Mouse (Mus musculus) hindbrain, embryonic 12.5 days (tissue): ENCODE measurements around the gene Rab11a. TPM values are rescaled to one million over a fixed set of nuclear protein-coding genes. Genes with fewer than 3 reads are reported as not detected.
A peak's percentile ranks its signal among the peaks of the same experiment; 100 is the strongest.

Source experiments
- ATAC-seq: fragments of 200-750 bp; cut with Nextera tagmentation; 2 replicates; pipeline ENCODE4 v1.8.0; 2017; ENCODE audit warnings: moderate TSS enrichment; ENCODE audit not compliant: low FRiP score
- H3K27ac ChIP-seq: fragments of 300-500 bp; sonication (generic); 2 replicates; pipeline ENCODE4 v1.5.1; 2016; ENCODE audit warnings: mild to moderate bottlenecking
- H3K27me3 ChIP-seq: fragments of 300-500 bp; sonication (generic); 2 replicates; pipeline ENCODE4 v1.6.1; 2016; ENCODE audit warnings: mild to moderate bottlenecking
- H3K36me3 ChIP-seq: fragments of 300-500 bp; sonication (generic); 2 replicates; pipeline ENCODE4 v1.6.1; 2016; ENCODE audit warnings: mild to moderate bottlenecking
- H3K4me1 ChIP-seq: fragments of 300-500 bp; sonication (generic); 2 replicates; pipeline ENCODE4 v1.6.1; 2016
- H3K4me2 ChIP-seq: fragments of 300-500 bp; sonication (generic); replicated peaks from 2 replicates; pipeline ENCODE4 v1.6.1; 2016; ENCODE audit warnings: mild to moderate bottlenecking
- H3K4me3 ChIP-seq: fragments of 300-500 bp; sonication (generic); 2 replicates; pipeline ENCODE4 v1.5.1; 2016; ENCODE audit warnings: mild to moderate bottlenecking
- H3K9ac ChIP-seq: fragments of 300-500 bp; sonication (generic); 2 replicates; pipeline ENCODE4 v1.6.1; 2016; ENCODE audit warnings: mild to moderate bottlenecking, moderate library complexity
- H3K9me3 ChIP-seq: fragments of 300-500 bp; sonication (generic); replicated peaks from 2 replicates; pipeline ENCODE4 v1.6.1; 2016; ENCODE audit warnings: mild to moderate bottlenecking
- WGBS: fragments of 180-500 bp; shearing (Covaris S2); methylation state at CpG from one replicate; pipeline ENCODE4 v1.1.7; 2016; 5-methylcytosine and 5-hydroxymethylcytosine counted together
- polyA plus RNA-seq: library from polyadenylated mRNA; unstranded; fragments of >200 nt; fragmentation: Nextera tagmentation; extraction: Ambion mirVana; gene quantifications from 2 replicates; pipeline ENCODE4 v1.2.1, GENCODE M21; 2016

The Rab11a gene
- polyA plus RNA-seq, 1 experiment from 2014 or later: 297 TPM

GRCm38 (mm10) chr9:64771236-64771635 is 33.7 kb upstream of the Rab11a start:
- no peaks in the 10 kb centered on the region for H3K9me3 ChIP-seq
- H3K9ac ChIP-seq: no peak overlapping the region
- H3K4me3 ChIP-seq: no peak overlapping the region
- H3K4me1 ChIP-seq: peaks cover 17% of the 10 kb centered on the region
- peak overlapping the region; percentile 4; the same call in 1 of the 2 replicates for H3K27ac ChIP-seq
- H3K36me3 ChIP-seq: no peaks in the 10 kb centered on the region
- H3K27me3 ChIP-seq: no peaks in the 10 kb centered on the region
- ATAC-seq: no peak
- 60% methylated on average over 5 of the region's 5 CpGs for WGBS
- H3K4me2 ChIP-seq: no peak overlapping the region

- Histone ChIP-seq H3K27me3 (no peaks in the 10 kb centered on the region), H3K4me1 (peaks cover 17% of the 10 kb centered on the region), H3K27ac (no peak overlapping the region), H3K4me3 (no peak overlapping the region), H3K4me2 (no peak overlapping the region), H3K36me3 (no peaks in the 10 kb centered on the region), H3K9ac (no peak overlapping the region), H3K9me3 (no peaks in the 10 kb centered on the region)
- ATAC-seq: no peak
- WGBS: 88% methylated on average over 5 of the region's 5 CpGs
These were observed 32.9 kb upstream of the Rab11a start for GRCm38 (mm10) chr9:64770411-64770849.

GRCm38 (mm10) chr9:64769911-64770310 is 32.4 kb upstream of the Rab11a start:
- H3K36me3 ChIP-seq: no peaks in the 10 kb centered on the region
- H3K27ac ChIP-seq: no peak overlapping the region
- no peak for ATAC-seq
- H3K9ac ChIP-seq: no peak overlapping the region
- no peaks in the 10 kb centered on the region for H3K9me3 ChIP-seq
- no peak overlapping the region for H3K4me2 ChIP-seq
- no peaks in the 10 kb centered on the region for H3K27me3 ChIP-seq
- no peak overlapping the region for H3K4me3 ChIP-seq
- H3K4me1 ChIP-seq: peaks cover 14% of the 10 kb centered on the region
- 88% methylated on average over 6 of the region's 6 CpGs for WGBS

GRCm38 (mm10) chr9:64769066-64769695 is 31.6 kb upstream of the Rab11a start:
- 48% methylated on average over 9 of the region's 9 CpGs for WGBS

GRCm38 (mm10) chr9:64767796-64768195 is 30.2 kb upstream of the Rab11a start:
- 59% methylated on average over 1 of the region's 1 CpGs for WGBS
- Histone ChIP-seq H3K27ac (no peak overlapping the region), H3K4me2 (no peak overlapping the region), H3K4me3 (no peak overlapping the region), H3K27me3 (no peaks in the 10 kb centered on the region), H3K9ac (no peak overlapping the region), H3K4me1 (peaks cover 4% of the 10 kb centered on the region; the same call in 1 of the 2 replicates), H3K36me3 (no peaks in the 10 kb centered on the region), H3K9me3 (no peaks in the 10 kb centered on the region)
- no peak for ATAC-seq

More at GRCm38 (mm10) chr9:64769066-64769695, 31.6 kb upstream of the Rab11a start:
- Histone ChIP-seq H3K9ac (no peak overlapping the region), H3K27ac (no peak overlapping the region), H3K27me3 (no peaks in the 10 kb centered on the region), H3K4me1 (peaks cover 7% of the 10 kb centered on the region; the same call in 1 of the 2 replicates), H3K36me3 (no peaks in the 10 kb centered on the region), H3K4me2 (no peak overlapping the region), H3K4me3 (no peak overlapping the region), H3K9me3 (no peaks in the 10 kb centered on the region)
- no peak for ATAC-seq

GRCm38 (mm10) chr9:64766136-64766535 is 28.6 kb upstream of the Rab11a start:
- Histone ChIP-seq H3K9me3 (no peaks in the 10 kb centered on the region), H3K27me3 (no peaks in the 10 kb centered on the region), H3K4me3 (no peak overlapping the region), H3K9ac (no peak overlapping the region), H3K4me1 (peaks cover 3% of the 10 kb centered on the region; the same call in 1 of the 2 replicates), H3K36me3 (no peaks in the 10 kb centered on the region), H3K27ac (no peak overlapping the region), H3K4me2 (no peak overlapping the region)
- no peak for ATAC-seq
- 92% methylated on average over 3 of the region's 3 CpGs for WGBS

- no peak overlapping the region; the same call in 1 of the 2 replicates for H3K9ac ChIP-seq
- no peaks in the 10 kb centered on the region for H3K4me1 ChIP-seq
- H3K4me3 ChIP-seq: no peak overlapping the region
- no peaks in the 10 kb centered on the region for H3K27me3 ChIP-seq
- H3K36me3 ChIP-seq: no peaks in the 10 kb centered on the region
- H3K9me3 ChIP-seq: no peaks in the 10 kb centered on the region
- H3K4me2 ChIP-seq: no peak overlapping the region
- WGBS: 96% methylated on average over 2 of the region's 2 CpGs
- no peak for ATAC-seq
- no peak overlapping the region for H3K27ac ChIP-seq
These were observed 27.3 kb upstream of the Rab11a start for GRCm38 (mm10) chr9:64764824-64765223.

GRCm38 (mm10) chr9:64758052-64758451 is 20.5 kb upstream of the Rab11a start:
- no peaks in the 10 kb centered on the region for H3K9me3 ChIP-seq
- H3K27ac ChIP-seq: no peak overlapping the region
- no peaks in the 10 kb centered on the region for H3K4me1 ChIP-seq
- ATAC-seq: no peak
- no peak overlapping the region for H3K4me3 ChIP-seq
- H3K4me2 ChIP-seq: no peak overlapping the region
- no peaks in the 10 kb centered on the region for H3K27me3 ChIP-seq
- 68% methylated on average over 14 of the region's 14 CpGs for WGBS
- no peak overlapping the region for H3K9ac ChIP-seq
- no peaks in the 10 kb centered on the region for H3K36me3 ChIP-seq

- ATAC-seq: no peak
- Histone ChIP-seq H3K27me3 (no peaks in the 10 kb centered on the region), H3K4me1 (no peaks in the 10 kb centered on the region), H3K4me2 (no peak overlapping the region), H3K27ac (no peak overlapping the region), H3K36me3 (no peaks in the 10 kb centered on the region), H3K4me3 (no peak overlapping the region), H3K9me3 (no peaks in the 10 kb centered on the region), H3K9ac (no peak overlapping the region)
- WGBS: 91% methylated on average over 5 of the region's 5 CpGs
These were observed 15.0 kb upstream of the Rab11a start for GRCm38 (mm10) chr9:64752575-64752974.

- no peak overlapping the region for H3K9ac ChIP-seq
- no peak overlapping the region for H3K4me3 ChIP-seq
- ATAC-seq: no peak
- H3K4me1 ChIP-seq: no peaks in the 10 kb centered on the region
- H3K27me3 ChIP-seq: no peaks in the 10 kb centered on the region
- no peak overlapping the region for H3K27ac ChIP-seq
- no peaks in the 10 kb centered on the region for H3K9me3 ChIP-seq
- 85% methylated on average over 6 of the region's 6 CpGs for WGBS
- no peak overlapping the region for H3K4me2 ChIP-seq
- H3K36me3 ChIP-seq: no peaks in the 10 kb centered on the region
These were observed 11.8 kb upstream of the Rab11a start for GRCm38 (mm10) chr9:64749314-64749713.

- 81% methylated on average over 4 of the region's 4 CpGs for WGBS
- Histone ChIP-seq H3K27me3 (no peaks in the 10 kb centered on the region), H3K9ac (no peak overlapping the region), H3K4me2 (no peak overlapping the region), H3K4me1 (no peaks in the 10 kb centered on the region), H3K9me3 (no peaks in the 10 kb centered on the region), H3K27ac (no peak overlapping the region), H3K36me3 (no peaks in the 10 kb centered on the region), H3K4me3 (no peak overlapping the region)
- no peak for ATAC-seq
These were observed 10.2 kb upstream of the Rab11a start for GRCm38 (mm10) chr9:64747735-64748134.

GRCm38 (mm10) chr9:64742453-64742852 is 4.9 kb upstream of the Rab11a start:
- no peaks in the 10 kb centered on the region for H3K36me3 ChIP-seq
- WGBS: 77% methylated on average over 1 of the region's 1 CpGs
- H3K4me1 ChIP-seq: no peaks in the 10 kb centered on the region
- H3K9ac ChIP-seq: no peak overlapping the region
- H3K27ac ChIP-seq: no peak overlapping the region
- no peaks in the 10 kb centered on the region for H3K9me3 ChIP-seq
- no peak overlapping the region for H3K4me3 ChIP-seq
- H3K27me3 ChIP-seq: no peaks in the 10 kb centered on the region
- no peak overlapping the region for H3K4me2 ChIP-seq
- ATAC-seq: no peak

- Histone ChIP-seq H3K36me3 (no peaks in the 10 kb centered on the region), H3K4me1 (peaks cover 7% of the 10 kb centered on the region), H3K4me3 (no peak overlapping the region), H3K9ac (no peak overlapping the region), H3K27me3 (no peaks in the 10 kb centered on the region), H3K4me2 (no peak overlapping the region), H3K27ac (no peak overlapping the region), H3K9me3 (no peaks in the 10 kb centered on the region)
- WGBS: 83% methylated on average over 2 of the region's 2 CpGs
- ATAC-seq: no peak
These were observed 1.4 kb upstream of the Rab11a start for GRCm38 (mm10) chr9:64739001-64739400.
